Mouse (Mus musculus): Measurements from ENCODE around the gene Sipa1l3.

The Sipa1l3 gene

DNA sequence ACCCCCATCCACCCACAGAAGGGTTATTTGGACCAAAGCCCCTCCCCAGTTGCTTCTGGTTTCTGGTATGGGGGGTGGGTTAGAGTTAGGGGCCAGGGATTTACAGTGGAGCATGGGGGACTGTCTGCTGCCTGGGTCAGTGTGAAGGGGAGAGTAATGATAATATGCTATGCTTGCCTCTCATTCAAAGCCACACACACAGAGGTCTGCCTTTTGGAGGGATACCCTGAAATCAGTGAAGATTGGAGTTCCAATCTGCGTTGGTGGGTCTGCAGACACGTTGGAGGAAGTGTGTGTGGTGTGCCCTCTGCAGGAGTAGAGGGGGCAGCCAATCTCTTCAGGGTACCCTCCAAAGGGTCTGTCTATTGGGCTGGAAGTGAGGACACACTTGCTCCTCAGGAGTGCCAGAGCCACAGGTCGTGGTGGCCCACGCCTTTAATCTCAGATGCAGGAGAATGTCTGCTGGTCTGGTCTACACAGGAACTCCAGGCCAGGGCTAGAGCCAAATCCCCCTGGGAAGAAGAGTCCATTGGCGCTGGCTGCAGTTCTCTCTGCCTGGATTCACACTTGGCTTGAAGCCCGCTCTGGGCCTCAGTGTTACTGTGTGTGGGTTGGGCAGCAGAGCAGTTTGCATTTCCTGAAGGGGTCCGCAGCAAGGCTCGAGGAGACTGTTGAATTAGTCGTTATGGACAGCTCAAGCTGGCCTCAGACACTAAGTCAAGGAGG lies 213.0 kb downstream of the Sipa1l3 start:
- no peak for DNase-seq (ENCODE audit: low read depth, low spot score)

DNA sequence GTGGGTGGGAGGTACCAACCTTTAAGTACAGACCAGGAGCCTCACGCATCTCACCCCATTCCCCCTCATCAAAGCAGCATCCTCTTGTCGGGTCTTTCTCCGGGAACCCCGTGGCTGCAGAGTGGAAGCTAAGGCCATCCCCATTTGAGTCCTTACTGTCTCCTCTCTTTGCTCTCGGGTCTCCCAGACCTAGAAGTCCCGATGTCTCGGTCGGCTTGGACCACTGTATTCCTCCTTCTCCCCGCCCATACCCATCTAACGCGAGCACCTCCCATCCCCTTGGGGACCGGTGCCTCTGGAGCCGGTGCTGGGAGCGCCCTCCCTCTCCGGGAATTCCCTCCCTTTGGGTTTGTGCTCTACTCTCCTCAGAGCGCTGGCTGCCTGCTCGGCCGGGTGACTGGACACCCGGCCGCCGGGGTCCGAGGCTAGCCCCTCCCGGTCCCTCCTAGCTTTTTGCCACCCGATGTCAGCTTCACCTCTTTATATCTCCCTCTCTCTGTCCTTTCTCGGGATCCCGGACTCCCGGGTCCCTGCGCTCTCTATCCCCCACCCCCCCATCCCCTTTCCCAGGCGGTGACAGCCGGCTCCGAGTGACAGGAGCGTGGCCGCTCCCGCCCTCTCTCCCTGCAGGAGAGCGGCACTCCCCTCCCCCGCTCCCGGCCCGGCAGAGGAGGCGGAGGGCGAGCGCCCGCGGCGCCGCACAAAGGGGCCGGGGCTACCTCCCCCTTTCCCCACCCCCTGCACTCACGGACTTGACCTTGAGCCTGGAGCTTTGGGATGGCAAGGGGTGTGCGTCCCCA lies 213.8 kb downstream of the Sipa1l3 start:
- no peak for DNase-seq (ENCODE audit: low read depth, low spot score)

GRCm38 (mm10) chr7:29303738-29304462 lies 214.5 kb downstream of the Sipa1l3 start, which contains the start of gene Dpf1:
Gene Dpf1 (plus strand): TSS chr7:29303951.
- no peak for DNase-seq (ENCODE audit: low read depth, low spot score)

DNA sequence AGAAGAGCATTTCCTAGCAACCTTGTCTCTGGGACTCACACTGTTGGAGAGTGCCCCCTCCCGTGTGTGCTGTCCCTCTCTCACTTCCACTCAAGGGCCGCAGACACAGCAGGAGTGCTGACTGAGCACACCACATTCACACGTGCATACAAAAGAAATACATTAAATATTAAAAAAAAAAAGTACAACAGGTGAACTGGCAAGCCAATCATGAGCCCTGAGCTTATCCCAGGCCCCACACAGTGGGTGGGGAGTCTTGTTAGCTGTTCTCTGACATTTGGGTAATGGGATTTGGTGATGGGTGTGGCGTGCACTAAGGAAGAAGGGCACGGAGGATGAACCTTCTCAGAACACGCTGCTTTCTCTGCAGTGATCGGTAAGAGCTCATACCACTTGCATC lies 215.8 kb downstream of the Sipa1l3 start:
- DNase-seq (ENCODE audit: low read depth, low spot score), result no peak

DNA sequence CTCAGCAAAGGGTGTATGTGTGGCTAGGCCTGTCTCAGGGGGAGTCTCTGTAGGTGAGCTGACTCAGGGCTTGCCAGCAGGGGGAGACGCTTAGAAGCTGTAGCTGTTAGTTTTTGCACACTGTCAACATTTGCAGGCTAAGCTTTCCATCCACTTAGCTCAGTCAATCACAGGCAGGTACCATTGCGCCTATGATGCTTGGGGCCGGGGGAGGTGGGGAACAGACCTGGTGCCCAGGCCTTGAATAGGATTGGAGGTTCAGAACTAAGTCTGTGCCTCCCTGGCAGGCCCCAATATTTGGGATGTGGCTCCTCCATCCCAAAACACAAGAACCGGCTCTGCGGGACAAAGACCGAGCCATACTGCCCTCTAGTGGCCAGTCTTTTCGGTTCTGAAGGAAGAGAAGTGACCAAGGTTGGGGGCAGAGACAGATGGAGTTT lies 217.3 kb downstream of the Sipa1l3 start:
- peak; percentile 36 for DNase-seq (ENCODE audit: low read depth, low spot score)

DNA sequence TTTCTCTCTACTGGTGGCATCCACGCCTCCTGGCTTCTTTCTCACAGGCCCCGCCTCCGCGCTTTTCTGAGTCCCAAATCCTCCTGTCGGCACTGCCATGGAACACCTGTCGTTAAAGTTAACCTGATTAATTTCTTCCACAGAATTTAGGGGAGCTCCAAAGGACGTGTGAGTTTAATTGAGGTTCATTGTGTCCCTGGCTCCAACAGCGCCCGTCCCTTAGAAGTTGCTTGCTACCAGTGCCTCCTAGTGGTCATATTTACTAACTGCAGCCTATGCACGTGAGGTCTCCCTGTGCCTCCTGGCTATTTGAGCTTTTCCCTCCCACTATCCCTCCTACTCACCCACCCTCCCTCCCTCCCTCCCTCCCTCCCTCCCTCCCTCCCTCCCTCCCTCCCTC lies 221.4 kb downstream of the Sipa1l3 start:
- peak; percentile 43 for DNase-seq (ENCODE audit: low read depth, low spot score)

- no peak for DNase-seq (ENCODE audit: low read depth, low spot score)
Measured at GRCm38 (mm10) chr7:29295861-29296647, 222.4 kb downstream of the Sipa1l3 start.

GRCm38 (mm10) chr7:29294111-29294761 lies 224.2 kb downstream of the Sipa1l3 start:
- DNase-seq (ENCODE audit: low read depth, low spot score), result no peak

GRCm38 (mm10) chr7:29293131-29294065 lies 225.0 kb downstream of the Sipa1l3 start:
- no peak for DNase-seq (ENCODE audit: low read depth, low spot score)

DNA sequence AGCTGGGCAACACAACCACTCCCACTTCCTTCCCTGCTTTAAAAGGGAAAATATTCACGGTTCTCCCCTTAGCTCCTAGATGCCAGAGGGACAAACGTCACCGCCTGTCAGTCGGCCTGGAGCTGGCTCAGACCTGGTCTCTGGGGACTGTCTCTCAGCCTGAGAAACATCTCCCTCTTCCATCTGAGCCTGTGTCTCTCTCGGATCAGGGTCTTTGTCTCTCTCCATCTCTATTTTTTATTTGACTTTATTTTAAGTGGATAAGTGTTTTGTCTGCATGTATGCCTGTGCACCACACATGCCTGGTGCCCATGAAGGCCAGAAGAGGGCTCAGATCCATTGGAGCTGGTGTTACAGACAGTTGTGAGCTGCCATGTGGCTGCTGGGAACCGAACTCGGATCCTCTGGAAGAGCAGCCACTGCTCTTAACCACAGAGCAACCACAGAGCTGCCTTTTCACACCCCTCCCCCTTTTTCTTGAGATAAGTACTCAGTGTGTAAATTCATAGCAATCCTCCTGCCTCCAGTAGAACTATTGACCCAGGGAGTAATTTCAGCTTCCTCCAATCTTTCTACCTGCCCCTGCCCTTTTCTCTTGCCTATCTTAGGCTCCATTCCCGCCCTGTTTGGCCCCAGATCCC lies 225.9 kb downstream of the Sipa1l3 start:
- DNase-seq (ENCODE audit: low read depth, low spot score), result no peak

- no peak for DNase-seq (ENCODE audit: low read depth, low spot score)
Measured at GRCm38 (mm10) chr7:29291616-29292457, 226.6 kb downstream of the Sipa1l3 start.

GRCm38 (mm10) chr7:29290691-29291485 lies 227.6 kb downstream of the Sipa1l3 start:
- DNase-seq (ENCODE audit: low read depth, low spot score), result no peak

- no peak for DNase-seq (ENCODE audit: low read depth, low spot score)
Measured at GRCm38 (mm10) chr7:29289856-29290255, 228.6 kb downstream of the Sipa1l3 start.

DNA sequence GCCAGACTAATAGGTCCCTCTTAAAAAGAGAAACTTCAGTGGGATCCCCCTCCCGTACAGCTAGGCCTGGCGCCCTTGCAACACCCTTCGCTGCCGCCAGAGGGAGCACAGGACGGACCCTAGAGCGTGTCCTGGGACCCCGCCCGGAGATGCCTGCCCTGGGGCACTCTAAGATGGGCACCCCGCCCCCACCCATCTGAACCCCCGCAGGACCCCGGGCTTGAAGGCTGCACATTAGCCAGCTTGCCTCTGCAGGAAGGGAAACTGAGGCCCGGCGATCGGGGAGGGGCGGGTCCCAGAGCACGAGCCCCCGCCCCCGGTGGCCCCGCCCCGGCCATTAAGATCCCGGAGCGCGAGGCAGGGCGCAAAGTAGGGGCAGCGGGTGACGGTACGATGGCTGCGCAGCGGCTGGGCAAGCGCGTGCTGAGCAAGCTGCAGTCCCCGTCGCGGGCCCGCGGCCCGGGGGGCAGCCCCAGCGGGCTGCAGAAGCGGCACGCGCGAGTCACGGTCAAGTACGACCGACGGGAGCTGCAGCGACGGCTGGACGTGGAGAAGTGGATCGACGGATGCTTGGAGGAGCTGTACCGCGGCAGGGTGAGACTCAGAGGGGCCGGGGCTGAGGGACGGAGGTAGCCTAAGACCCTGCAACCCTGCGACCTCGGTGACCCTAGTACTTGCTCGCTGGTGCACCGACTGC lies 229.4 kb downstream of the Sipa1l3 start, which contains the start of gene Ppp1r14a:
TSS of gene Ppp1r14a (plus strand) at position 367 of the 697 bp plus-strand sequence.
- no peak for DNase-seq (ENCODE audit: low read depth, low spot score)

GRCm38 (mm10) chr7:29288079-29288478 lies 230.4 kb downstream of the Sipa1l3 start:
- DNase-seq (ENCODE audit: low read depth, low spot score), result no peak

DNA sequence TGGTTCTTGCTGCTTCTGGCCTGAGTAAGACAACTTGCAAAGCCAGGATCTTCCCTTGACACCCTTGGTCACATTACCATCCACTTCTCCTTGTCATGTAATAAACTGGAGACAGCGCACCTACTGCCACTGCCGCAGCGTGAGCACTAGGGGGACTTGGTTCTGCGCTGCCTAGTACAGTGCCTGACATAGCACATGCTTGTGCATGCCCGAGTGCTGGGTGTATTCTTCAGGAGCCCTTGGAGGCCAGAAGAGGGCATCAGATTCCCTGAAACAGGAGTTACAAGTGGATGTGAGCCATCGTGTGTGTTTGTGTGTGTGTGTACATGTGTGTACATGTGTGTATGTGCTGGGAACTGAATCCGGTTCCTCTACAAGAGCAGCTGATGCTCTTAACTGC lies 231.0 kb downstream of the Sipa1l3 start:
- DNase-seq (ENCODE audit: low read depth, low spot score), result no peak

DNA sequence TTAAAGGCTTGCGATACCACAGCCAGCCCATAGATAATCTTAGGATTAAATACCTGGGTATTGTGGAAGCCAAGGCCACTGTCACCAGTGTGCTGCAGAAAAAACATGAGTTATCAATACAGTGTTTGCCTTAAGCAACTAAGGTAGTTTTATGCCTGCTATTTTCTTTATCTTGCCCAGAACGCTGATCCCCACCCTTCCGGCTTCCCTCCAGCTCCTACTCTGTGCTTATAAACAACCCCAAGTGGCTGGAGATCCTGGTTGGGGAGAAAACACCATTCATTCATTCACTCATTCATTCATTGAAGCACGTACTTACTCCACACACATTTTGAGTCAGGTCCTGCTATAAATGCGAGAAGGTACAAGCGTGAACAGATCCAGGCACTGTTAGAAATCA lies 233.9 kb downstream of the Sipa1l3 start:
- no peak for DNase-seq (ENCODE audit: low read depth, low spot score)
